Mouse (Mus musculus) left cerebral cortex, postnatal 14 days (tissue): Measurements from ENCODE around the gene Reln. TPM values are rescaled to one million over a fixed set of nuclear protein-coding genes. Genes with fewer than 3 reads are reported as not detected.
A peak's percentile ranks its signal among the peaks of the same experiment; 100 is the strongest.

Experiments used
- DNase-seq, 2 experiments: peaks; one replicate each; pipeline ENCODE4 v3.0.0; 2021 to 2022; ENCODE audit warnings: low spot score in 2 of 2, mixed read lengths in 1 of 2
- intact Hi-C: fragments of 180-260 bp; cut with DNase I; formaldehyde crosslinking; loops from one replicate; pipeline ENCODE4 v1.15.1; 2025
- total RNA-seq, 2 experiments: library from RNA; stranded (reverse); gene quantifications; 2 replicates each; pipeline ENCODE4 v1.2.3; 2021

Reln gene
- total RNA-seq, 2 experiments from 2014 or later = 107 to 114 TPM

DNA sequence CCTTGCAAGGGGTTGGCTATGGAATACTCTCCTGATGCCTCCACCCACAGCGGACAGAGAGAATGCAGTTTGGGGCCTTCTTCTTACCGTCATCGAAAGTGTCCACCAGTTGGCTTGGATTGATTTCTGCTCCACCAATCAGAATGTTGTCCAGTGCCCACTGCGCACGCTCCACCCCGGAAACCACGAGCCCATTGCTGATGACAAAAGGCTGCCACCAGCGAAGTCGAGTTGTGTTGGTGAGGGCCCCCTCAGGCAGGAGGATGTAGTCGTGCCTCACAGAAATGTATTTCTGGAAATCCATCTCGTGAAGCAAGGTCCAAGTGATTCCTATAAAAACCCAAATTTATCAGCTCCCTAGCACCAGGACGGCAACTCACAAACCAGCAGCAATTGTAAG, 433.8 kb downstream of the Reln start:
- intact Hi-C loops = no loop called here
- DNase-seq = no peak

DNA sequence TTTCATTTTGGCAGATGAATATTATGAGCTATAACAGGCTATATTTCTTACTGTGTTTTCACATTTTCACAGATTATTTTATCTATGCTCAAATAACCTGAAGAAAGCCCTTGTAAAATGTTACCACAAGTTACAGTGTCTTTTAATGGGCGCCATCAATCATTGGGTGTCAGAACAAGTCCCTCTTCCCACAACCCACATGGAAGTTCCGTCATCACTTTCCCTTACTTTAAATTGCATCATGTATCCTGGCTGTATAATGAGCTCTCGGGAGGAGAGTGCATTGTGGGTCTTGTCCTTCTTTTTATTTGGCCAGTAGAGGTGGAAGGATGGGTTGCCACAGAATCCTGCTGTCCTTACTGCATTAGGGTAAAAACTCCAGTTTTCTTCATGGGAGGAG, 434.8 kb downstream of the Reln start:
- intact Hi-C loops = no loop called here
- no peak for DNase-seq

GRCm38 (mm10) chr5:21901411-21901810, 443.1 kb downstream of the Reln start:
- intact Hi-C loops = no loop called here
- no peak for DNase-seq

DNA sequence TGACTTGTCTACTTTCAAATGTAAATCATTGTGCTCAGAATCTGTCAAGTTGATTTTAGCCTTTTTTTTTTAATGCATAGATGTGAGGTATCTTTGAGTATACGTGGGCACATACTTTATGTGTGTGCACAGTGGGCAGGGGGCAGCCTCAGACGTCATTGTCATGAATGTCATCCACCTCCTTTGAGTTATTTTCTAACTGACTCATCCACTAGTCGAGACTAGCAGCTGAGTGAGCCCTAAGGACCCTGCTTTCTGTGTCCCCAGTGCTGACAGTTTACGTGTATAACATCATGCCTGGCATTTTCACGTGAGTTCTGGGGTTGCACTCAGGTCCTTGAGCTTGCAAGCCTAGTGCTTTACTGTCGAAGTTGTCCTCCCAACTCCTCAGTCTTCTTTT, 443.6 kb downstream of the Reln start:
- intact Hi-C loops = no loop called here
- DNase-seq = no peak

DNA sequence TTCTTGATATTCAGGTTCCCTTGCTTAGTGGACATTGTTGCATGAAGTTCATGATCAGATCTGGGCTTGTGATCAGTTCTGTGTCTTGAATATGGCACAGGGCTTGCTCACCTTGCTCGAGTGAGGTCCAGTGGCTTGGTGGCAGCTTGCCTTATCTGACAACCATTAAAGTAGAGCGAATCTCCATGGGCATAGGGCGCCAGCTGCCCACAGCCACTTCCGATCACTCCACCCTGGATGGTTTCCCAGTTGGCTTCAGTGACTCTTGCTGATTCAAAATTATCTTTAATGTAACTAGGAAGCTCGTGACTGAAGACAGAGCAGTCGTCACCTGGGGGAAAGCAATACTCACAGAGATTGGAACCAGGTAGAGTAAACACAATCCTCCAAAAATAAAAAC, 445.6 kb downstream of the Reln start:
- intact Hi-C loops = no loop called here
- no peak for DNase-seq

- intact Hi-C loops = no loop called here
- DNase-seq = no peak
Measured at GRCm38 (mm10) chr5:21896586-21896985, 447.9 kb downstream of the Reln start.

GRCm38 (mm10) chr5:21894168-21894567, 450.3 kb downstream of the Reln start:
- peak; percentile 29 to 55 for DNase-seq
- intact Hi-C loops = no loop called here

DNA sequence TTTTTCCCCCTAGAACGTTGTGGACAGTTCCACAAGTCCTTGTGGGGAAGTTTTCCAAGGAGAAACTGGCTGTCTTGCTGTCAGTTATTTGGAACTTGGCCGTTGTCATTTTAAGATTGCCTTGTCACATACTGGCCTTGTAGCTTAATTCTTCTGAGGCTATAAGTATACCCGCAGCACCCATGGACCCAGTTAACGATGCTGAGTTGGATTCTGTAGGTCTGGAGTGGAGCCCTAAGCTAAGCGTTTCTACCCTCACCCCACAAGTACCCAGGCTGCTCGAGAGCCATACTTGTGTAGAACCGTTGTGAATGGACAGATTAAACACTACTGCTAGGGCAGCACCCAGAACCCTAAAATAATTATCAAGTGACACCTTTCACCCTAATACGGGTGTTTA, 477.8 kb downstream of the Reln start:
- DNase-seq = peak in 1 of 2 experiments; percentile 3
- intact Hi-C loops = no loop called here

GRCm38 (mm10) chr5:21866311-21866712, 478.2 kb downstream of the Reln start:
- DNase-seq = peak; percentile 18 to 48
- intact Hi-C loops = no loop called here

DNA sequence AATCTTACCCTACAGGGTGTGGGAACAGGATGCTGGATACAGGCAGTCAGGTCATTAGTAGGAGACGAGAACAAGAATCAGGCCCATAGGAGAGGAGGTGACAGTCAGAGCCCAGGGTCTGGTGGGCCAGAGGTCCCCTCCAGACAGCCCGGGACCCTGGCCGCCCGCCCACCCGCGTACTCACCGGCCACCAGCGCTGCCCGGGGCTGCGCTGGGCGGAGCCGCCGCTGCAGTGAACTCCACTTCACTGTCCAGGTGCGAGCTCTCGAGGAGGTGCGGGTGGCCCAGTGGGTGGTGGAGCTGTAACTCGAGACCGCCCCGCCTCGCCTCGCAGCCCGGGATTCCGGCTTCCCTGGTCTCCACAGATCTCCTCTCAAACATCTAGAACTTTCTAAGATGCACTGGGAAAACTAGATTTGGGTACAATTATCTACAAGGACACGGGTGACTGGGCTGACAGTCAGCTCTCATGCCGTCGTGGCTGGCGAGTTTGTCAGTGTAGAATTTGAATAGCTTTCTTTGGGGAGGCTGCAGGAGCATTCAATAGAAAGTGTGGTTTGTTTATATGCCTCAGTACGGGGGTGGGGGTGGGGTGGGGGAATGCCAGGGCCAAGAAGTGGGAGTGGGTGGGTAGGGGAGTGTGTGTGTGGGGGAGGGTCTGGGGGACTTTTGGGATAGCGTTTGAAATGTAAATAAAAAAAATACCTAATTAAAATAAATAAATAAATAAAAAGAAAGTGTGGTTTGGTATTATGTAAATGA, 479.0 kb downstream of the Reln start, which contains the start of gene Slc26a5:
Gene Slc26a5 (minus strand): TSS at position 259 of the 762 bp plus-strand sequence.
- DNase-seq = no peak
- intact Hi-C loops = no loop called here

DNA sequence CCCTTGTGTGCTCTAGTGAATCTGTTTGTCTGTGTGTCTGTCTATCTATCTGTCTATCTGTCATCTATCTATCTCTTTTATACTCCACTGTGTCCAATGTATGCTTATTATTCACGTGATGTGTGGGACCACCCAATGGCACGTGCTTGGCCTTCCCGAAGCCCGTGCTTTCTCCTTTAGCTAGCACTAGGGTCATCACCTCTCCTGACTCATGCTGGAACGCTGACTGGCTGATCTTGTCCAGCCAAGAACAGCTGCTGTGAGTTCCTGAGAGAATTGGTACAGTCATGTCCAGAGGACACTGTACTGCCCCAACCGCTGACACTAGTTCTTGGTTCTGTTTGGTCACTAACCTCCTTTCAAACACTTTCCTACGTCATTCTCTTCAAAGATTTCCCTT, 485.8 kb downstream of the Reln start:
- DNase-seq = no peak
- intact Hi-C loops = no loop called here

DNA sequence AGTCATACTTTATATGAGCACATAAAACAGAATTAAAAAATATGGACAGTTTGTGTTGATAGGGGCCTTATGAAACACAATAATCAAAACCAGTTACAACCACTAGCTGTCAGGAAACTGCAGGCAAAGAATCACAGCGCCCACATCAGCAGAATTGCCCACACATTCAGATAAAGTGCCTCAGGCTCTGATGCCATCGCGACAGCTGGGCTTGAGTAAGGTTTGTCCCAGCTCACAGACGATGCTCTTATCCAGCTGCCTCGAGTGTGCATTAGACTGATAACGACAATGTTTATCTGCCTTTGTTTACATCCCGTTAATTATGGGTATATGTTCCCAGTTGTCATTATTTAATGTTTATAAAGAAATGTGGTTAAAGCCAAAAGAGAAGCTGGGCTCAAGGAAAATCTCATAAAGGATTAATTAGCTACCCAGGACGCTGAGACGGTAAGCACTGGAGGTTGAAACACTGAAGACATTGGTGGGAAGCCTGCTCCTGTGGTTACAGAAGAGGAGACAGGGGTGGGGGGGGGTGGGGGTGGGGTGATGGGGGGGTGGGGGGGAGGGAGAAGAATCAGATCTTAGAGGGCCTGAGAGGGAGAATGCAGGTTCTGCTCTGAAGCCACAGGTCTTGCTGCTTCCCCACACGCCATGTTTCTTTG, 492.7 kb downstream of the Reln start:
- peak in 1 of 2 experiments; percentile 18 for DNase-seq
- intact Hi-C loops = no loop called here

GRCm38 (mm10) chr5:21847438-21847837, 497.1 kb downstream of the Reln start:
- intact Hi-C loops = no loop called here
- no peak for DNase-seq

DNA sequence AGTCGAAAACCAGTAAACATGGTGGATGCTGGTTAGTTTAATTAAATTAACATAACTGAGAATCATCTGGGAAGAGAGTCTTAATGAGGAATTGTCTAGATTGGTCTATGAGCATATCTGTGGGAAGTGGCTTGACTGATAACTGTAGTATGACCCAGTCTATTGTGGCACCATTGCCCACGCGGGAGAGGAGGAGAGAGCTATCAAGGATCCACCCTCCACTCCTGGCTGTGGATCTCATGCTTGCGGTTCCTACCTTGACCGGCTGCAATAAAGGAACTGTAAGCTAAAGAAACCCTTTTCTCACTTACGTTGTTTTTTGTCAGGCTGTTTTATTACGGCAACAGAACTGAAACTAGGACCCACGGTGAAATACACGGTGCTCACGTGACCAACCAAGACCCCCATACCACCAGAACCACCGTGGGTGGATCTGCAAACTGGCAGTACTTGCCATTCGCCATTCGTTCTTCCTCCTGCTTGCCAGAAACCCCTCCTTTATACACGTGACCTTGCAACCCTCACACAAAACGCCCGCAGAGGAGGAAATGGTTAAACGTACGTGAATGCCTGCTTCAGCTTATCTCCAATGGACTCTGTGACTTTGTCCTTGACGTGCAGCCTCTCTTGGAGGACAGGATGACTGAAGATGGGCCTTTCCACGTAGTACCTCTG, 497.7 kb downstream of the Reln start:
- intact Hi-C loops = no loop called here
- no peak for DNase-seq

DNA sequence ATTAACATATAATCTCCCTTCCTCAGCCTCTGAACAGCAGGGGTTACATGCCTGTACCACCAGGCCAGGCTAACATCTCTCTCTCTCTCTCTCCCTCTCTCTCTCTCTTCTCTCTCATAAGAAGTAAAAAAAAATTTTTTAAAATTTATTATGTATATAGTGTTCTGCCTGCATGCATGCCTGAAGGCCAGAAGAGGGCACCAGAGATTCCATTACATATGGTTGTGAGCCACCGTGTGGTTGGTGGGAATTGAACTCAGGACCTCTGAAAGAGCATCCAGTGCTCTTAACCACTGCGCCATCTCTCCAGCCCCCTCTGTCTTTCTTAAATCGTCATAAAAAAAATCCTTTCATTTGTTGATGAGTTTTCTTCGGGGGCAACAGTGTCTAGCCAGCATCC, 499.8 kb downstream of the Reln start:
- no peak for DNase-seq
- intact Hi-C loops = no loop called here

Other genes starting within 250 kb of the Reln start
- 10 to 100 TPM; 20.6 TPM for gene Orc5, start 205.7 kb upstream of the Reln start, total RNA-seq